Mouse (Mus musculus) bone marrow, adult 2 months (tissue): ENCODE measurements around the gene Rsad1.

Experiments
- CTCF ChIP-seq: fragments of 200-500 bp; IDR thresholded peaks from 2 replicates; pipeline ENCODE4 v1.5.1; 2011; ENCODE audit warnings: low read length, control low read depth; ENCODE audit not compliant: control insufficient read depth, insufficient read depth
- POLR2A ChIP-seq: fragments of 200-500 bp; IDR thresholded peaks from 2 replicates; pipeline ENCODE4 v1.6.1; 2011; ENCODE audit warnings: low read depth, mild to moderate bottlenecking, control low read depth, low read length, borderline replicate concordance; ENCODE audit not compliant: control insufficient read depth

DNA sequence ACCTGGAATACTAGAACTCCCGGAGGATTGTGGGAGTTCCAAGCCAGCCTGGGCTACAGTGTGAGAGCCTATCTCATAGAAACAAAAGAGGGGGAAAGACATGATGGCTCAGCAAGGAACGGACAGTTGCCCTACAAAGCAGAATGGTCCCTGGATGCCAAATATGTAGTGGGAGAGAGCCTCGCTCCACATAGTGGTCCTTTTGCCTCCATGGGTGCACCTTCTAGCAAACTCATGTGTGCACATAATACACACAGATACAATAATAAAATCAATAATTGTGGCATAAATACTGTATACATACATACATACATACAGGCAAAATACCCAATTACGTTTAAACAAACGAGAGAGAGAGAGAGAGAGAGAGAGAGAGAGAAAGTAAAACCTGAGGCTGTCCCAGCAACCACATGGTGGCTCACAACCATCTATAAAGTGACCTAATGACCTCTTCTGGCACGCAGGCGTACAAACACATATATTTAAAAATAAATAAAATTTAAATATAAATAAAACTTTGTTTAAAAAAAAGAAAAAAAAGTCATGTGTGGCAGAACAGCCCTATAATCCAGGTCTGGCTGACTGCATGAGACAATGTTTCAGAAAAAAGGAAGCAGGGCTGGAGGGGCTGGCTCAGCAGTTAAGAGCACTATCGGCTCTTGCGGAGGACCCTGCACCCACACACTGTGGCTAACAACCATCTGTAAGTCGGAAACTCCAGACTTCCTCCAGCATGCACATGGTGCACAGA lies 811 bp upstream of the Rsad1 start:
- no peak for TF ChIP-seq POLR2A
- TF ChIP-seq CTCF: no peak
